Mouse (Mus musculus) liver, embryonic 15.5 days (tissue): Measurements from ENCODE around the gene Med25. TPM values are rescaled to one million over a fixed set of nuclear protein-coding genes. Genes with fewer than 3 reads are reported as not detected.
A peak's percentile ranks its signal among the peaks of the same experiment; 100 is the strongest.
"Not testable (repeated sequence)": the region's sequence is repeated elsewhere in the genome, so short reads cannot be mapped to it uniquely, and the experiment has no call there.

Experiments used
- ATAC-seq: fragments of 200-750 bp; cut with Nextera tagmentation; 2 replicates; pipeline ENCODE4 v1.8.0; 2017; ENCODE audit warnings: moderate number of reproducible peaks, mild to moderate bottlenecking, moderate library complexity; ENCODE audit not compliant: insufficient read depth
- H3K27ac ChIP-seq: fragments of 300-500 bp; sonication (generic); replicated peaks from 2 replicates; pipeline ENCODE4 v1.5.1; 2015; ENCODE audit warnings: mild to moderate bottlenecking, inconsistent platforms
- H3K27me3 ChIP-seq: fragments of 300-500 bp; sonication (generic); 2 replicates; pipeline ENCODE4 v1.6.1; 2015; ENCODE audit warnings: mild to moderate bottlenecking, inconsistent platforms
- H3K36me3 ChIP-seq: fragments of 300-500 bp; sonication (generic); replicated peaks from 2 replicates; pipeline ENCODE4 v1.6.1; 2015; ENCODE audit warnings: moderate library complexity, mild to moderate bottlenecking, inconsistent platforms
- H3K4me1 ChIP-seq: fragments of 300-500 bp; sonication (generic); replicated peaks from 2 replicates; pipeline ENCODE4 v1.6.1; 2015; ENCODE audit warnings: inconsistent platforms
- H3K4me2 ChIP-seq: fragments of 300-500 bp; sonication (generic); 2 replicates; pipeline ENCODE4 v1.6.1; 2015; ENCODE audit warnings: moderate library complexity, mild to moderate bottlenecking, inconsistent platforms
- H3K4me3 ChIP-seq: fragments of 300-500 bp; sonication (generic); replicated peaks from 2 replicates; pipeline ENCODE4 v1.5.1; 2015; ENCODE audit warnings: mild to moderate bottlenecking, inconsistent platforms
- H3K9ac ChIP-seq: fragments of 300-500 bp; sonication (generic); 2 replicates; pipeline ENCODE4 v1.6.1; 2015; ENCODE audit warnings: moderate library complexity, mild to moderate bottlenecking, inconsistent platforms
- H3K9me3 ChIP-seq: fragments of 300-500 bp; sonication (generic); replicated peaks from 2 replicates; pipeline ENCODE4 v1.6.1; 2016; ENCODE audit warnings: inconsistent platforms
- WGBS: fragments of 180-500 bp; shearing (Covaris S2); methylation state at CpG from one replicate; pipeline ENCODE4 v1.1.7; 2015; ENCODE audit warnings: mixed read lengths; ENCODE audit not compliant: insufficient replicate concordance; 5-methylcytosine and 5-hydroxymethylcytosine counted together
- polyA plus RNA-seq: library from polyadenylated mRNA; unstranded; fragments of >200 nt; fragmentation: Nextera tagmentation; extraction: Ambion mirVana; gene quantifications from 2 replicates; pipeline ENCODE4 v1.2.1, GENCODE M21; 2015

Gene Med25
- polyA plus RNA-seq, 1 experiment from 2014 or later = 46.8 TPM

- H3K4me3 ChIP-seq = peak overlapping the region; percentile 86
- H3K27ac ChIP-seq = peak overlapping the region; percentile 97
Measured at GRCm38 (mm10) chr7:44891611-44892010, 901 bp downstream of the Med25 start.

GRCm38 (mm10) chr7:44890737-44891136, 1.8 kb downstream of the Med25 start:
- Histone ChIP-seq H3K27me3 (no peaks in the 10 kb centered on the region), H3K27ac (peak overlapping the region; percentile 41; the same call in 1 of the 2 replicates), H3K36me3 (peaks cover 11% of the 10 kb centered on the region; the same call in 1 of the 2 replicates), H3K4me2 (peak overlapping the region; percentile 91), H3K9me3 (no peaks in the 10 kb centered on the region), H3K4me3 (peak overlapping the region; percentile 86), H3K4me1 (peaks cover 64% of the 10 kb centered on the region), H3K9ac (no peak overlapping the region)
- no peak for ATAC-seq
- 71% methylated on average over 4 of the region's 4 CpGs for WGBS

More at GRCm38 (mm10) chr7:44891611-44892010, 901 bp downstream of the Med25 start:
- H3K36me3 ChIP-seq = peaks cover 9% of the 10 kb centered on the region; the same call in 1 of the 2 replicates
- H3K27me3 ChIP-seq = no peaks in the 10 kb centered on the region
- peaks cover 72% of the 10 kb centered on the region for H3K4me1 ChIP-seq
- whole genome bisulfite sequencing = 18% methylated on average over 6 of the region's 6 CpGs
- 0 out of 2 replicates have a peak, but pooled peaks have one; percentile 33 for ATAC-seq
- no peaks in the 10 kb centered on the region for H3K9me3 ChIP-seq
- H3K4me2 ChIP-seq = peak overlapping the region; percentile 91
- H3K9ac ChIP-seq = peak overlapping the region; percentile 85

- peak overlapping the region; percentile 86; the same call in 1 of the 2 replicates for H3K4me3 ChIP-seq
- H3K9ac ChIP-seq = no peak overlapping the region
- H3K4me1 ChIP-seq = peaks cover 59% of the 10 kb centered on the region
- no peak overlapping the region; the same call in 1 of the 2 replicates for H3K27ac ChIP-seq
- H3K36me3 ChIP-seq = peaks cover 12% of the 10 kb centered on the region; the same call in 1 of the 2 replicates
- no peak for ATAC-seq
- WGBS = 81% methylated on average over 6 of the region's 7 CpGs
- H3K4me2 ChIP-seq = peak overlapping the region; percentile 91
- no peaks in the 10 kb centered on the region for H3K27me3 ChIP-seq
- H3K9me3 ChIP-seq = no peaks in the 10 kb centered on the region
Measured at GRCm38 (mm10) chr7:44890180-44890579, 2.3 kb downstream of the Med25 start.

GRCm38 (mm10) chr7:44888256-44889105, 4.0 kb downstream of the Med25 start:
- Histone ChIP-seq H3K27ac (peak overlapping the region; percentile 55), H3K4me1 (peaks cover 52% of the 10 kb centered on the region), H3K4me3 (no peak overlapping the region), H3K9ac (no peak overlapping the region), H3K4me2 (no peak overlapping the region), H3K36me3 (peaks cover 27% of the 10 kb centered on the region), H3K27me3 (no peaks in the 10 kb centered on the region), H3K9me3 (no peaks in the 10 kb centered on the region)
- peak; percentile 26 for ATAC-seq
- 64% methylated on average over 13 of the region's 13 CpGs for WGBS

GRCm38 (mm10) chr7:44886964-44887363, 5.5 kb downstream of the Med25 start:
- H3K9ac ChIP-seq = no peak overlapping the region
- no peak for ATAC-seq
- WGBS = 69% methylated on average over 7 of the region's 7 CpGs

GRCm38 (mm10) chr7:44884637-44885036, 7.9 kb downstream of the Med25 start:
- Histone ChIP-seq H3K27ac (no peak overlapping the region), H3K4me3 (no peak overlapping the region), H3K36me3 (peaks cover 63% of the 10 kb centered on the region), H3K27me3 (no peaks in the 10 kb centered on the region), H3K4me1 (peaks cover 26% of the 10 kb centered on the region), H3K9ac (no peak overlapping the region), H3K9me3 (no peaks in the 10 kb centered on the region), H3K4me2 (no peak overlapping the region)
- 87% methylated on average over 5 of the region's 5 CpGs for WGBS
- no peak for ATAC-seq

More at GRCm38 (mm10) chr7:44886964-44887363, 5.5 kb downstream of the Med25 start:
- H3K27me3 ChIP-seq = no peaks in the 10 kb centered on the region
- H3K36me3 ChIP-seq = peaks cover 42% of the 10 kb centered on the region
- 0 out of 2 replicates have a peak overlapping the region, but pooled peaks have one; percentile 24 for H3K27ac ChIP-seq
- no peak overlapping the region for H3K4me2 ChIP-seq
- H3K4me3 ChIP-seq = no peak overlapping the region
- peaks cover 46% of the 10 kb centered on the region for H3K4me1 ChIP-seq
- H3K9me3 ChIP-seq = no peaks in the 10 kb centered on the region

GRCm38 (mm10) chr7:44883036-44883435, 9.5 kb downstream of the Med25 start:
- 66% methylated on average over 3 of the region's 3 CpGs for WGBS
- Histone ChIP-seq H3K27me3 (no peaks in the 10 kb centered on the region), H3K4me3 (no peak overlapping the region), H3K9me3 (no peaks in the 10 kb centered on the region), H3K9ac (no peak overlapping the region), H3K4me2 (no peak overlapping the region), H3K4me1 (peaks cover 11% of the 10 kb centered on the region; the same call in 1 of the 2 replicates), H3K27ac (no peak overlapping the region), H3K36me3 (peaks cover 73% of the 10 kb centered on the region)
- no peak for ATAC-seq

- 75% methylated on average over 14 of the region's 14 CpGs for WGBS
Measured at GRCm38 (mm10) chr7:44877833-44878232, 14.7 kb downstream of the Med25 start.

GRCm38 (mm10) chr7:44871774-44872173, 20.7 kb downstream of the Med25 start:
- H3K27ac ChIP-seq, H3K9ac ChIP-seq, ATAC-seq, H3K27me3 ChIP-seq, H3K4me3 ChIP-seq, H3K36me3 ChIP-seq, H3K4me2 ChIP-seq, H3K9me3 ChIP-seq: not testable (repeated sequence)
- H3K4me1 ChIP-seq = peaks cover 46% of the 10 kb centered on the region
- 76% methylated on average over 2 of the region's 2 CpGs for WGBS

More at GRCm38 (mm10) chr7:44877833-44878232, 14.7 kb downstream of the Med25 start:
- no peak overlapping the region for H3K4me2 ChIP-seq
- peaks cover 55% of the 10 kb centered on the region for H3K36me3 ChIP-seq
- H3K4me3 ChIP-seq = no peak overlapping the region
- no peak for ATAC-seq
- no peak overlapping the region for H3K27ac ChIP-seq
- no peaks in the 10 kb centered on the region for H3K9me3 ChIP-seq
- peaks cover 2% of the 10 kb centered on the region; the same call in 1 of the 2 replicates for H3K4me1 ChIP-seq
- H3K27me3 ChIP-seq = no peaks in the 10 kb centered on the region
- H3K9ac ChIP-seq = no peak overlapping the region

GRCm38 (mm10) chr7:44871181-44871580, 21.3 kb downstream of the Med25 start:
- no peak overlapping the region; the same call in 1 of the 2 replicates for H3K27ac ChIP-seq
- H3K27me3 ChIP-seq = peaks cover 10% of the 10 kb centered on the region; the same call in 1 of the 2 replicates
- ATAC-seq = no peak
- no peaks in the 10 kb centered on the region for H3K36me3 ChIP-seq
- peaks cover 52% of the 10 kb centered on the region for H3K4me1 ChIP-seq
- H3K9ac ChIP-seq = no peak overlapping the region
- WGBS = 58% methylated on average over 1 of the region's 1 CpGs
- H3K9me3 ChIP-seq = no peaks in the 10 kb centered on the region
- H3K4me2 ChIP-seq = no peak overlapping the region
- H3K4me3 ChIP-seq = no peak overlapping the region

GRCm38 (mm10) chr7:44870614-44871013, 21.9 kb downstream of the Med25 start:
- no peak for ATAC-seq
- H3K4me2 ChIP-seq = peak overlapping the region; percentile 98
- 76% methylated on average over 6 of the region's 6 CpGs for WGBS
- no peak overlapping the region for H3K4me3 ChIP-seq
- peaks cover 10% of the 10 kb centered on the region; the same call in 1 of the 2 replicates for H3K27me3 ChIP-seq
- peak overlapping the region; percentile 77; the same call in 1 of the 2 replicates for H3K9ac ChIP-seq
- peak overlapping the region; percentile 95; the same call in 1 of the 2 replicates for H3K27ac ChIP-seq
- H3K9me3 ChIP-seq = no peaks in the 10 kb centered on the region
- peaks cover 58% of the 10 kb centered on the region for H3K4me1 ChIP-seq
- no peaks in the 10 kb centered on the region for H3K36me3 ChIP-seq
